Mouse (Mus musculus): Measurements from ENCODE around the gene Olfr1107. TPM values are rescaled to one million over a fixed set of nuclear protein-coding genes. Genes with fewer than 3 reads are reported as not detected.

Gene Olfr1107
- not detected for total RNA-seq (2021)
- long read RNA-seq, experiment 1 = 0 reads
- long read RNA-seq, experiment 2 = 0 reads

DNA sequence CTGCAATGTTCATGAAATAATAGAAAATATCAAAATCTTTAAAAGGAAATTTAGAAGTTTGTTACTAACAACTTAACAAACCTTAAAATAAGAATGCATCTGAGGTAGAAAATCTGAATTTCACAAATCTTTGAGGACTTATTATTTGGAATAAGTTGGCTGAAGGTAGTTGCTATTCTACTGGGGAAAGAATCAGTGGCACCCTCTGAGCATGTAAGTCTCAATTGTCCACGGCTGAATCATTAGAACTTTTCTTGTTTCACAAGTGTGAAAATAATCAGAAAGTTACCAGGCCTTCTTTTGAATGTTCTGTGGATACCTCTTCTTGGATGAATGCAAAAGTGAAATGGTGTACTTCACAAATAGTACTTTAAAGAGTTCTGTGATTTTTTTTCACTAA lies at the start of gene Olfr1107:
Gene Olfr1107 (minus strand): TSS at position 101 of the 400 bp plus-strand sequence.
- intact Hi-C loops (cut with DNase I) = no loop called here
- DNase-seq = no peak

- DNase-seq = no peak
- intact Hi-C loops (cut with DNase I) = no loop called here
Measured at GRCm38 (mm10) chr2:87114467-87114866, 38.9 kb upstream of the Olfr1107 start, which contains the start of gene Olfr259. Olfr259 (minus strand) TSS chr2:87114567.

DNA sequence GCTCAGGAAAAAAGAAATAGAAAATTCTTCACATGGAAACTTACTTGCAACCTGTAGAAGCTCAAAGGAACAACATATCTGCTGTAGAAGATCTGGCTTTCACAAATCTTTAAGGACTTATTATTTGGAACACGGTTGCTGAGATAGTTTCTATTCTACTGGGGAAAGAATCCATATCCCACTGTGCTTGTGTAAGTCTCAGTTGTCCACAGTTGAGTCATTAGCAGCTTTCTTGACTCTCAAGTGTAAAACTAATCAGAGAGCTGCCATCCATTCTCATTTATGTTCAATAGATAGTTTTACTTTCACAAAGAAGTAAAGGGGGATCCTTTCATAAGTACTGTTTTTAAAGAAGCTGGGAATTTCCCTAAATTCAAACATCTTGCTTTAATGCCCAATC lies 20.3 kb upstream of the Olfr1107 start, which contains the start of gene Olfr1109:
Gene Olfr1109 (minus strand): TSS at position 101 of the 400 bp plus-strand sequence.
- no peak for DNase-seq
- intact Hi-C loops (cut with DNase I) = no loop called here

GRCm38 (mm10) chr2:87052173-87052572 lies 23.4 kb downstream of the Olfr1107 start, which contains the start of gene Olfr1106:
Olfr1106 (minus strand) TSS chr2:87052273.
- intact Hi-C loops (cut with DNase I) = no loop called here
- DNase-seq = no peak

- intact Hi-C loops (cut with DNase I) = no loop called here
Measured at GRCm38 (mm10) chr2:87036431-87036830, 39.2 kb downstream of the Olfr1107 start, which contains the start of gene Olfr1105. Olfr1105 (minus strand) TSS chr2:87036531.

DNA sequence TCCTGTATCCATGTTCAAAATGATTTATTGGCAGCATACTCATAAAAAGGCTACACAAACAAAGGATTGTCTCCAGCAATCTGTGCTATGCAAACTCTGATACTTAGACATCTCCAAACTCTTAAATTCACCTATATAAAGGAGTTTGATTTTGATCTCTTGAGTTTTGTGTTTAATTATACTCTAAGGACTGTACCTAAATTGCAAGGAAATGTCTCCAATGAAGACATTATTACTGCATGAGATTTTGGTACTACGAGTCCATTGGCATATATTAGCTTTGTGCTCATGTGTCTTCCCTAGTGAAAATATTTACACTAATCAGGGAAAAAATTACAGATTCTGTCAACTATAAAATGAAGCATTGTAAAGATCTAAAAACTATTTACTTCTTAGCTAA lies 48.6 kb downstream of the Olfr1107 start, which contains the start of gene Olfr1104:
Gene Olfr1104 (minus strand): TSS at position 101 of the 400 bp plus-strand sequence.
- no peak for DNase-seq

More at GRCm38 (mm10) chr2:87036431-87036830, 39.2 kb downstream of the Olfr1107 start, which contains the start of gene Olfr1105:
- DNase-seq = no peak

More for the DNA sequence above, 48.6 kb downstream of the Olfr1107 start, which contains the start of gene Olfr1104:
- intact Hi-C loops (cut with DNase I) = no loop called here

Other genes with a start within 250 kb of the Olfr1107 start
- gene Olfr1095, start 224.1 kb downstream of the Olfr1107 start, total RNA-seq (2021) = not detected
- gene Gm13723, start 201.0 kb downstream of the Olfr1107 start, total RNA-seq (2021) = not detected
- not detected for gene Olfr1097, start 183.6 kb downstream of the Olfr1107 start, total RNA-seq (2021)
- gene Olfr1098, start 151.3 kb downstream of the Olfr1107 start, total RNA-seq (2021) = not detected
- not detected for gene Olfr1099, start 115.1 kb downstream of the Olfr1107 start, total RNA-seq (2021)
- gene Olfr1100, start 95.9 kb downstream of the Olfr1107 start, total RNA-seq (2021) = not detected
- gene Olfr1101, start 84.6 kb downstream of the Olfr1107 start, total RNA-seq (2021) = not detected
- gene Olfr1102, start 77.4 kb downstream of the Olfr1107 start, total RNA-seq (2021) = not detected
- not detected for gene Olfr1104, start 48.7 kb downstream of the Olfr1107 start, total RNA-seq (2021)
- not detected for gene Olfr1105, start 39.3 kb downstream of the Olfr1107 start, total RNA-seq (2021)
- not detected for gene Olfr1106, start 23.5 kb downstream of the Olfr1107 start, total RNA-seq (2021)
- gene Olfr1109, start 20.2 kb upstream of the Olfr1107 start, total RNA-seq (2021) = not detected
- gene Olfr259, start 38.8 kb upstream of the Olfr1107 start, total RNA-seq (2021) = not detected
- gene Olfr1110, start 64.5 kb upstream of the Olfr1107 start, total RNA-seq (2021) = not detected
- gene Olfr1111, start 76.8 kb upstream of the Olfr1107 start, total RNA-seq (2021) = not detected
- not detected for gene Olfr1112, start 112.0 kb upstream of the Olfr1107 start, total RNA-seq (2021)
- not detected for gene Olfr1113, start 133.2 kb upstream of the Olfr1107 start, total RNA-seq (2021)
- gene Olfr1115, start 172.2 kb upstream of the Olfr1107 start, total RNA-seq (2021) = not detected
- not detected for gene Olfr1116, start 191.7 kb upstream of the Olfr1107 start, total RNA-seq (2021)
- not detected for gene Olfr1118, start 231.8 kb upstream of the Olfr1107 start, total RNA-seq (2021)

Measured in gastrocnemius, postnatal 36 days (tissue).